Mouse (Mus musculus): ENCODE results near the gene Smarca2. TPM values are rescaled to one million over a fixed set of nuclear protein-coding genes. Genes with fewer than 3 reads are reported as not detected.
A peak's percentile ranks its signal among the peaks of the same experiment; 100 is the strongest.
"Not testable (repeated sequence)": the region's sequence is repeated elsewhere in the genome, so short reads cannot be mapped to it uniquely, and the experiment has no call there.

The Smarca2 gene
- polyA plus RNA-seq, 1 experiment from 2014 or later = 153 TPM

- ChIA-PET CTCF (interaction anchor here (0.8 to 1.6 kb wide), 2 partner anchors 13 to 19 kb away, joined by 3 to 5 read pairs; no protein-coding TSS in a partner anchor), POLR2A (interaction anchor here (0.6 kb wide), 1 partner anchor 12 kb away, joined by 3 read pairs; no protein-coding TSS in a partner anchor)
- DNase-seq (ENCODE audit: low read depth, low spot score) (no peak), ATAC-seq (no peak)
- H3K27me3 ChIP-seq = no peaks in the 10 kb centered on the region
- in situ Hi-C loops (cut with MboI; ENCODE audit: low pct_unique_long_range_greater_than_20kb) = no loop called here
- TF ChIP-seq CTCF (IDR thresholded peaks at IDR 0.05) = no peak
These were observed 55.1 kb downstream of the Smarca2 start for GRCm38 (mm10) chr19:26659976-26660375.

GRCm38 (mm10) chr19:26661198-26661597, 56.3 kb downstream of the Smarca2 start:
- ATAC-seq (no peak), DNase-seq (ENCODE audit: low read depth, low spot score) (no peak)
- TF ChIP-seq CTCF (IDR thresholded peaks at IDR 0.05) = no peak
- ChIA-PET CTCF (no interaction called here), POLR2A (no interaction called here)
- H3K27me3 ChIP-seq = no peaks in the 10 kb centered on the region
- in situ Hi-C loops (cut with MboI; ENCODE audit: low pct_unique_long_range_greater_than_20kb) = no loop called here

GRCm38 (mm10) chr19:26666303-26666702, 61.5 kb downstream of the Smarca2 start:
- POLR2A ChIA-PET = no interaction called here
- H3K27me3 ChIP-seq = no peaks in the 10 kb centered on the region
- no peak for DNase-seq (ENCODE audit: low read depth, low spot score)
- no peak for TF ChIP-seq CTCF (IDR thresholded peaks at IDR 0.05)
- ATAC-seq = no peak
- in situ Hi-C loops (cut with MboI; ENCODE audit: low pct_unique_long_range_greater_than_20kb) = no loop called here
- CTCF ChIA-PET = no interaction called here

GRCm38 (mm10) chr19:26670089-26670488, 65.2 kb downstream of the Smarca2 start:
- CTCF ChIA-PET = no interaction called here
- no peaks in the 10 kb centered on the region for H3K27me3 ChIP-seq
- ATAC-seq (no peak), DNase-seq (ENCODE audit: low read depth, low spot score) (no peak)
- POLR2A ChIA-PET = no interaction called here
- in situ Hi-C loops (cut with MboI; ENCODE audit: low pct_unique_long_range_greater_than_20kb) = no loop called here
- TF ChIP-seq CTCF (IDR thresholded peaks at IDR 0.05) = no peak

DNA sequence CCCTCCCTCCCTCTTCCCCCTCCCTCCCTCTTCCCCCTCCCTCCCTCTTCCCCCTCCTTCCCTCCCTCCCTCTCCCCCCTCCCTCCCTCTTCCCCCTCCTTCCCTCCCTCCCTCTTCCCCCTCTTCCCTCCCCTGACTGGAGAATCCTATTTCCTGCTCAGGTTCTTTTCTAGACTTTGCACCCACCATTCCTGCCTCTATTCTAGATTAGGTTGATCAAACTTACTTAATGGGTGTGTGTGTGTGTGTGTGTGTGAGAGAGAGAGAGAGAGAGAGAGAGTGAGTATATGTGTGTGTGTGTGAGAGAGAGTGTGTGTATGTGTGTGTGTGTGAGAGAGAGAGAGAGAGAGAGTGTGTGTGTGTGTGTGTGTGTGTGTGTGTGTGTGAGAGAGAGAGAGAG, 66.6 kb downstream of the Smarca2 start:
- POLR2A ChIA-PET = interaction anchor here (0.8 kb wide), 1 partner anchor 20 kb away, joined by 5 read pairs; no protein-coding TSS in a partner anchor
- H3K27me3 ChIP-seq; CTCF ChIA-PET; ATAC-seq; DNase-seq (ENCODE audit: low read depth, low spot score); in situ Hi-C loops (cut with MboI; ENCODE audit: low pct_unique_long_range_greater_than_20kb): not testable (repeated sequence)

GRCm38 (mm10) chr19:26675917-26676316, 71.1 kb downstream of the Smarca2 start:
- ATAC-seq = no peak
- ChIA-PET POLR2A (no interaction called here), CTCF (interaction anchor here (0.6 kb wide), 1 partner anchor 41 kb away, joined by 3 read pairs; no protein-coding TSS in a partner anchor)
- no peaks in the 10 kb centered on the region for H3K27me3 ChIP-seq
- DNase-seq (ENCODE audit: low read depth, low spot score) = no peak
- TF ChIP-seq CTCF (IDR thresholded peaks at IDR 0.05) = no peak
- in situ Hi-C loops (cut with MboI; ENCODE audit: low pct_unique_long_range_greater_than_20kb) = no loop called here

DNA sequence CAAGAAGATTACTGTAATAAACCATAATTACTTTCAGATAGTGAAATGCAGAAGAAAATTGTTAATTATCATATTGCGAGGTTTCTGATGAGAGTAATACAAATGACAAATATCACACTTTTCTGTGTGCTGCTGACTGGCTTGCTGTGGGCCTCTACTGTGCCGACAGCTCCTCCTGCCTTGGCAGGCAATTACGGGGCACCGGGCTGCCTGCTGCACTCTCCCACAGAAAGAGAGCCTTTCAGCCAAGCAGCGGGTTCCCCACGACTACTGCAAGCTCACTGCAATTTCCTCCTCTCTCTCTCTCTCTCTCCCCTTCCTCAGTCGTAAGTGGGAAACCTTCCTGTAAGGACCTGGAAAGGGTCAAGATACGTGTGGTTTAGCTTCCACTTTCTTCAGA, 73.7 kb downstream of the Smarca2 start:
- DNase-seq (ENCODE audit: low read depth, low spot score) (no peak), ATAC-seq (no peak)
- no peak for TF ChIP-seq CTCF (IDR thresholded peaks at IDR 0.05)
- CTCF ChIA-PET = interaction anchor here (0.6 to 0.8 kb wide), 3 partner anchors 9 to 1241 kb away, joined by 3 read pairs; no protein-coding TSS in a partner anchor
- in situ Hi-C loops (cut with MboI; ENCODE audit: low pct_unique_long_range_greater_than_20kb) = no loop called here
- H3K27me3 ChIP-seq = no peaks in the 10 kb centered on the region
- POLR2A ChIA-PET = interaction anchor here (0.8 kb wide), 1 partner anchor 191 kb away, joined by 4 read pairs; no protein-coding TSS in a partner anchor

DNA sequence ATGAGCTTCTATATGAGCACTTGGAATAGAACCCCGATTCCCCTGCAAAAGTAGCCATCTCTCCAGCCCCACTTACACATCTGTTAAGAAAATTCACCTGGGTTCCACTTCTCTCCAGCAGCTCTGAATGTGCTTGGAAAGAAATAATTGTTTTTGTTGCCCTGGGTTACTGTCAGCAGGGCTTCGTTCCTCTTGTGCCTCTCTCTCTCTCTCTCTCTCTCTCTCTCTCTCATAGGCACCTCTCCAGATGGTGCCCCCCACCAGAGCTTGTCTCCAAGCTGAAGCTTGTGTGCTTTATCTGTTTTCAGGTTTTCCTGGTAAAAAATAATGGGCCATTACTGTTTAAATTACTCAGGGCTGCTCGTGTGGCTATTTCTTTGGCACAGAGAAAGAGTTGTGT, 74.8 kb downstream of the Smarca2 start:
- no peak for ATAC-seq
- POLR2A ChIA-PET = no interaction called here

DNA sequence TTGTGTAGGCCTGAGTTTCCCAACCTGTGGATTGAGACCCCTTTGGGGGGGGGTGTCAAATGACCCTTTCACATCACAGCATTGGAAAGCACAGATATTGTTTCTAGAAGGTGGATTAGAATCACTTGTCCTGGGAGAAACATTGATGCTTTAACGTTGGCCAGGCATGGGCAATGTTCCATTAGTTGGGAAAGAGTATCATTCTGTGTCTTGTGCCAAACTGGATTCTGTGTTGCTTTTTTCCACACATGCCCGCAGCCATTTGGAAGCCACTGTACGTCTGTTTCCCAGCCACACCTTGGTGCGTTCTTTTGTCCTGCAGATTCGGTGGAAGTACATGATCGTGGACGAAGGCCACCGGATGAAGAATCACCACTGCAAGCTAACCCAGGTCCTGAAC, 76.7 kb downstream of the Smarca2 start:
- no peak for DNase-seq (ENCODE audit: low read depth, low spot score)
- no peak for ATAC-seq
- no peaks in the 10 kb centered on the region for H3K27me3 ChIP-seq
- CTCF ChIA-PET = no interaction called here
- in situ Hi-C loops (cut with MboI; ENCODE audit: low pct_unique_long_range_greater_than_20kb) = no loop called here
- POLR2A ChIA-PET = no interaction called here
- no peak for TF ChIP-seq CTCF (IDR thresholded peaks at IDR 0.05)

More for the DNA sequence above, 74.8 kb downstream of the Smarca2 start:
- no peaks in the 10 kb centered on the region for H3K27me3 ChIP-seq
- in situ Hi-C loops (cut with MboI; ENCODE audit: low pct_unique_long_range_greater_than_20kb) = no loop called here
- no peak for DNase-seq (ENCODE audit: low read depth, low spot score)
- TF ChIP-seq CTCF (IDR thresholded peaks at IDR 0.05) = no peak
- CTCF ChIA-PET = no interaction called here

DNA sequence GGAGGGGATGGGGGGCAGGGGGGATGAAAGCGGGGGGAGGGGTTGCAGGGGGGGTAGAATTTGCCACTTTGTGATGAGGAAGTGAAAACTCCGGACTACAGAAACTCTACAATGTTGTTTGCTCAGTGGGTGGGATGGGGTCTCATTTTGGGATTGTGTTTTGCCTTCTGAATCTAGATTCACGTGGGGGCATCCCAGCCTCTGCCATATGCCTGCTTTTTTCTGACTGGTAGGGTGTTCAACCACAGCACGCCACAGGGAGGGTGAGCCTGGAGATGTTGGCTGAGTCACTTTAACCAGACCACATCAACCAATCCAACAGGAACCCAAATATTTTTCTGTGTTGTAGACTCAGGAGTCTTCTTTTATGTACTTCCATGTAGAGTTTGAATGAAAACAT, 77.3 kb downstream of the Smarca2 start:
- DNase-seq (ENCODE audit: low read depth, low spot score) (no peak), ATAC-seq (no peak)
- in situ Hi-C loops (cut with MboI; ENCODE audit: low pct_unique_long_range_greater_than_20kb) = no loop called here
- TF ChIP-seq CTCF (IDR thresholded peaks at IDR 0.05) = no peak
- H3K27me3 ChIP-seq = no peaks in the 10 kb centered on the region
- POLR2A ChIA-PET = interaction anchor here (0.6 to 0.7 kb wide), 2 partner anchors 58 to 318 kb away, joined by 3 read pairs; no protein-coding TSS in a partner anchor
- CTCF ChIA-PET = interaction anchor here (1.1 to 3.0 kb wide), 4 partner anchors 9 to 16 kb away, joined by 3 to 12 read pairs (median 4); no protein-coding TSS in a partner anchor

- ATAC-seq = no peak
- ChIA-PET CTCF (interaction anchor here (1.1 to 3.0 kb wide), 5 partner anchors 9 to 15 kb away, joined by 3 to 12 read pairs (median 3); no protein-coding TSS in a partner anchor), POLR2A (interaction anchor here (0.6 to 0.7 kb wide), 3 partner anchors 8 to 319 kb away, joined by 3 read pairs; no protein-coding TSS in a partner anchor)
- H3K27me3 ChIP-seq = no peaks in the 10 kb centered on the region
- in situ Hi-C loops (cut with MboI; ENCODE audit: low pct_unique_long_range_greater_than_20kb) = no loop called here
- TF ChIP-seq CTCF (IDR thresholded peaks at IDR 0.05) = peak; percentile 36
- no peak for DNase-seq (ENCODE audit: low read depth, low spot score)
These were observed 77.9 kb downstream of the Smarca2 start for GRCm38 (mm10) chr19:26682731-26683130.

GRCm38 (mm10) chr19:26683731-26684130, 78.9 kb downstream of the Smarca2 start:
- ChIA-PET CTCF (interaction anchor here (1.1 to 3.0 kb wide), 3 partner anchors 8 to 13 kb away, joined by 3 to 12 read pairs (median 4); no protein-coding TSS in a partner anchor), POLR2A (no interaction called here)
- no peak for TF ChIP-seq CTCF (IDR thresholded peaks at IDR 0.05)
- H3K27me3 ChIP-seq = no peaks in the 10 kb centered on the region
- no peak for ATAC-seq
- DNase-seq (ENCODE audit: low read depth, low spot score) = no peak
- in situ Hi-C loops (cut with MboI; ENCODE audit: low pct_unique_long_range_greater_than_20kb) = no loop called here
